Mouse (Mus musculus) ES-E14 (cell line): ENCODE measurements at regions not wholly inside any gene's neighbourhood (a gene's known extent, or its start where the extent isn't known, plus 50 kb on each side); places are given as distances from the start of the nearest gene placed in this dataset.

Experiments
- MAFK ChIP-seq: IDR thresholded peaks from 2 replicates; pipeline ENCODE4 v1.6.1; 2014; ENCODE audit warnings: mild to moderate bottlenecking, low read depth, low read length, inconsistent platforms; ENCODE audit not compliant: insufficient read depth
- ZC3H11A ChIP-seq: IDR thresholded peaks from 2 replicates; pipeline ENCODE4 v1.6.1; 2012; ENCODE audit warnings: low read depth, mild to moderate bottlenecking, inconsistent platforms, low read length, borderline replicate concordance

DNA sequence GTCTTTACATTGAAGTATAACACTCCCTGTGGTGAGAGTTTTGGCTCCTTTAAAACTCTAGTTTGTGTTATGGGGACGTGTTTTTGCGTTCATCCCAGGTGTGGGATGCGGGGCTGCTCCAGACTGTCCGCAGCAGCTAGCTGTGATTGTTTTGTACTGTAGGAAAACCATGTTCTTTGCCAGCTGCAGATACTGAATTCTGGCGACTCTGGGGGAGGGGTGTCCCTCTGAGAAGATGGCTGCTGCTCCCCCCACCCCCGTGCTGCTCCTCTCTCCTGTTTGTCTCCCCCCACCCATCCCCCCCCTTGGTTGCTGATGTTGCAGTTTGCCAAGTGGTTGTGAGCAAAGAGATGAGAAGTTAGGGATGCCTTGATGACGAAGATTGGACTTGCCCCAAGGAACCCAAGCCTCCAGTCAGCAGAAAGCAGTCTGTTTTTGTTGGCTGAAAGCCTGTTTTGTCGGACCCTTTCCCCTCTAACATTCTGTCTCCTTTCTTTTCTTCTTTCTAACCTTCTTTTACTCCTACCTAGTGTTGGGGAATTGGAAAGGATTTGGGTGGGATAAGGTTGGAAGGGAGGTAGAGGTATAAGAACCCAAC lies 107.4 kb upstream of the Zfp507 start:
- TF ChIP-seq MAFK (no peak), ZC3H11A (no peak)
